Mouse (Mus musculus) c-Kit-positive CD71-negative TER-119-negative erythroid progenitor cells, embryonic 14.5 days (primary cell): ENCODE measurements around the gene Gm49369.
A peak's percentile ranks its signal among the peaks of the same experiment; 100 is the strongest.
"Not testable (repeated sequence)": the region's sequence is repeated elsewhere in the genome, so short reads cannot be mapped to it uniquely, and the experiment has no call there.

Source experiments
- DNase-seq: peaks from one replicate; pipeline ENCODE4 v3.0.0-alpha.2; 2013; ENCODE audit warnings: low read depth

Gene Gm49369

GRCm38 (mm10) chr7:142382567-142382966 lies at the start of gene Gm49369:
Gene Gm49369, minus strand, starts transcription at chr7:142382667.
- DNase-seq, result no peak

GRCm38 (mm10) chr7:142431106-142431505 lies 48.6 kb upstream of the Gm49369 start:
- no peak for DNase-seq

GRCm38 (mm10) chr7:142430160-142430678 lies 47.8 kb upstream of the Gm49369 start:
- DNase-seq, result no peak

GRCm38 (mm10) chr7:142428213-142428612 lies 45.7 kb upstream of the Gm49369 start:
- DNase-seq, result peak; percentile 41

- no peak for DNase-seq
Observed at GRCm38 (mm10) chr7:142425641-142426213, 43.3 kb upstream of the Gm49369 start.

GRCm38 (mm10) chr7:142421826-142422225 lies 39.4 kb upstream of the Gm49369 start:
- DNase-seq, result no peak

GRCm38 (mm10) chr7:142419887-142420286 lies 37.4 kb upstream of the Gm49369 start:
- DNase-seq, result no peak

GRCm38 (mm10) chr7:142418679-142419078 lies 36.2 kb upstream of the Gm49369 start:
- no peak for DNase-seq

GRCm38 (mm10) chr7:142418027-142418426 lies 35.6 kb upstream of the Gm49369 start:
- no peak for DNase-seq

GRCm38 (mm10) chr7:142416225-142416624 lies 33.8 kb upstream of the Gm49369 start:
- DNase-seq, result no peak

GRCm38 (mm10) chr7:142415314-142415713 lies 32.8 kb upstream of the Gm49369 start:
- no peak for DNase-seq

- DNase-seq, result no peak
Observed at GRCm38 (mm10) chr7:142413285-142413684, 30.8 kb upstream of the Gm49369 start.

GRCm38 (mm10) chr7:142409603-142410002 lies 27.1 kb upstream of the Gm49369 start:
- no peak for DNase-seq

GRCm38 (mm10) chr7:142408686-142409085 lies 26.2 kb upstream of the Gm49369 start:
- DNase-seq, result no peak

- DNase-seq, result no peak
Observed at GRCm38 (mm10) chr7:142407935-142408334, 25.5 kb upstream of the Gm49369 start.

- not testable (repeated sequence) for DNase-seq
Observed at GRCm38 (mm10) chr7:142405134-142405533, 22.7 kb upstream of the Gm49369 start.

- DNase-seq, result no peak
Observed at GRCm38 (mm10) chr7:142403591-142403990, 21.1 kb upstream of the Gm49369 start.

- no peak for DNase-seq
Observed at GRCm38 (mm10) chr7:142400750-142401142, 18.3 kb upstream of the Gm49369 start.

GRCm38 (mm10) chr7:142400112-142400749 lies 17.8 kb upstream of the Gm49369 start:
- DNase-seq, result no peak

GRCm38 (mm10) chr7:142399250-142399649 lies 16.8 kb upstream of the Gm49369 start:
- DNase-seq, result no peak

GRCm38 (mm10) chr7:142398052-142398451 lies 15.6 kb upstream of the Gm49369 start:
- DNase-seq, result no peak

- DNase-seq, result no peak
Observed at GRCm38 (mm10) chr7:142396611-142397010, 14.1 kb upstream of the Gm49369 start.

GRCm38 (mm10) chr7:142395472-142395871 lies 13.0 kb upstream of the Gm49369 start:
- DNase-seq, result no peak
